Mouse (Mus musculus) thymus, adult 2 months (tissue): ENCODE data around the gene Aldh1l1.

Experiments
- CTCF ChIP-seq: fragments of 200-500 bp; IDR thresholded peaks from 2 replicates; pipeline ENCODE4 v1.5.1; 2012; ENCODE audit warnings: mild to moderate bottlenecking, control low read depth, low read length, moderate library complexity, borderline replicate concordance; ENCODE audit not compliant: control insufficient read depth, poor library complexity, insufficient read depth; ENCODE audit errors: extremely low read depth
- POLR2A ChIP-seq: fragments of 200-500 bp; IDR thresholded peaks from 2 replicates; pipeline ENCODE4 v1.6.1; 2012; ENCODE audit warnings: mild to moderate bottlenecking, low read length, control low read depth, moderate library complexity; ENCODE audit not compliant: control insufficient read depth, poor library complexity, insufficient read depth; ENCODE audit errors: extremely low read depth

DNA sequence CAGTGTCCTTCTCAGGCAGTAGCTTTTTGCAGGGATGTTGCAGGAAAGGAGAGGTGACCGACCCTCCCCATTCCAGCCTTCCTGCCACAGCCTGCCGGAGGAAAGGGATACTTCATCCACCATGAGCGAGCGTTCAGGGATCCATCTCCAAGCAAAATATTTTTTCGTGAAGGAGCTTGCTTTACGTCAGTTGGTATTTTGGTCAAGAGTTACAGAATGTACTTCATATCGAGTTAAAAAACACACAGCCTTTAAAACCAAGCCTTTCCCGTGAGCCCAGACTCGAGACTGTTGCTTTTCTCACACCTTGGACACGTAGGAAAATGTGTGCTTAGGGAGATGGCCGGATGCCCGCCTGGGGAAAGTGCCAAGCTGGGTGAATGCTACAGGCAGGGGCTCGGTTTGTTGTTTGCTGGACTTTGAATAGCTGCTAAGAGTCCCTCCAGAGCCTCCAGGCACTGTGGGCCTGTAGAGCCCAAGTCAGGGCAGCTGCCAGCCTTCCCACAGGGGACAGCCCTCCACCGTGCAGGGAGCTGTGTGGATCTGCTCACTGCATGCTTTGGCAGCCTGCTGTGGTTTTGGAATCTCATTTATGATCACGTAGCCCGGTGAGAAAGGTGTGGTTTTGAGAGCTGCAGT is 20.6 kb downstream of the Aldh1l1 start:
- TF ChIP-seq CTCF (no peak), POLR2A (no peak)
